Mouse (Mus musculus): ENCODE measurements at regions not wholly inside any gene's neighbourhood (a gene's known extent, or its start where the extent isn't known, plus 50 kb on each side); places are given as distances from the start of the nearest gene placed in this dataset.

DNA sequence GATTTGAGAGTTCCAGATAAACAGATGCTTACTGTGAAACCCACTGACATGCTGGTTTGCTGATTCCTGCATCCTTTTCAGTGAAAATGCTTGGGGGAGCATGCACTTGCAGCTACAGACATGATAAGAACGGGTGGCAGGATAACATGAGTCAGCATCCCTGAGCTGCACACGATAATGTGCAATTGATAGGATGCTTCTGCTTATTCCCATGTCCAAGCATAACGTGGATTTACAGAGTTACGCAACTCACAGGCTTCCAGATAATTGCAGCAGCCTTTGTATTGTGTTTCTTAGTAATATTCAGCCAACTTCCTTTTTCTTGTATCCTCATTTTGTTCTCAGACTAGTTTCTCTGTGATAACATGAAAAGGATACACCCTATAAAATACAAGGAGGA, 245.7 kb downstream of the Flrt2 start:
- Histone ChIP-seq H3K27me3 (ENCODE audit: control insufficient read depth, insufficient read depth, low read length) (no peaks in the 10 kb centered on the region), H3K4me1 (replicated peaks; ENCODE audit: control insufficient read depth, insufficient read depth, low read length) (no peaks in the 10 kb centered on the region), H3K9me3 (ENCODE audit: control insufficient read depth, low read length) (no peaks in the 10 kb centered on the region), H3K4me2 (replicated peaks) (no peak overlapping the region), H3K4me3 (replicated peaks; ENCODE audit: low read length) (no peak overlapping the region), H3K27ac (no peak overlapping the region), H3K9ac (no peak overlapping the region), H3K36me3 (replicated peaks; ENCODE audit: control insufficient read depth, insufficient read depth) (no peaks in the 10 kb centered on the region)
- ATAC-seq (ENCODE audit: low FRiP score) (no peak), DNase-seq (ENCODE audit: low spot score) (no peak)
- 64% methylated on average over 4 of the region's 4 CpGs for WGBS

DNA sequence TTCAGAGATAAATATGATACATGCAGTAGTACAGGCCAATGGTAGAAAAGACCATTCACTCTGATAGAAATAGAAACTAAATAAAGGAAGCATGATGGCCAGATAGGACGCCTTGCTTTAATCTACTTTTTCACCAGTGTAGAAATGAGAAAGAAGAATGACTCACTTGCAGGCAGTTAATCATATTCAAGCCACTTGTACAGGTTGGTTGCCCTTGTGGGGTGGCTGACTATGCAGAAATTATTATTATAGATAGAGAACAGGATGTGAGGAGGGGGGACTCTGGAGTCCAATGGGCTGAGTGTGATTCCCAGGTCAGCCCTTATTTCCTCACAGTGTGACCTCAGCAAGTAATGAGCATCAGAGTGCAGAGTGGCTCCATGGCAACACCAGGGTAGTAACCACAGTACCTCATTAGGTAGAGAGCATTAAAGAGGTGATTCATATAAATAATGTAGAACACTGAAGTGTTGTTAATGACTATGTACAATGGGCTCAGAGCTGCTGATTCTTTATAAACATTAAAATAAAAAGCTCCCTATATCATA, 248.5 kb downstream of the Flrt2 start:
- peak; percentile 59; the same call in 1 of the 2 replicates for ATAC-seq (ENCODE audit: low FRiP score)
- Histone ChIP-seq H3K4me2 (replicated peaks) (no peak overlapping the region), H3K36me3 (replicated peaks; ENCODE audit: control insufficient read depth, insufficient read depth) (no peaks in the 10 kb centered on the region), H3K27me3 (ENCODE audit: control insufficient read depth, insufficient read depth, low read length) (no peaks in the 10 kb centered on the region), H3K4me3 (replicated peaks; ENCODE audit: low read length) (no peak overlapping the region), H3K9me3 (ENCODE audit: control insufficient read depth, low read length) (no peaks in the 10 kb centered on the region), H3K4me1 (replicated peaks; ENCODE audit: control insufficient read depth, insufficient read depth, low read length) (no peaks in the 10 kb centered on the region), H3K9ac (no peak overlapping the region), H3K27ac (no peak overlapping the region)
- DNase-seq (ENCODE audit: low spot score), result no peak
- 86% methylated on average over 1 of the region's 1 CpGs for WGBS

DNA sequence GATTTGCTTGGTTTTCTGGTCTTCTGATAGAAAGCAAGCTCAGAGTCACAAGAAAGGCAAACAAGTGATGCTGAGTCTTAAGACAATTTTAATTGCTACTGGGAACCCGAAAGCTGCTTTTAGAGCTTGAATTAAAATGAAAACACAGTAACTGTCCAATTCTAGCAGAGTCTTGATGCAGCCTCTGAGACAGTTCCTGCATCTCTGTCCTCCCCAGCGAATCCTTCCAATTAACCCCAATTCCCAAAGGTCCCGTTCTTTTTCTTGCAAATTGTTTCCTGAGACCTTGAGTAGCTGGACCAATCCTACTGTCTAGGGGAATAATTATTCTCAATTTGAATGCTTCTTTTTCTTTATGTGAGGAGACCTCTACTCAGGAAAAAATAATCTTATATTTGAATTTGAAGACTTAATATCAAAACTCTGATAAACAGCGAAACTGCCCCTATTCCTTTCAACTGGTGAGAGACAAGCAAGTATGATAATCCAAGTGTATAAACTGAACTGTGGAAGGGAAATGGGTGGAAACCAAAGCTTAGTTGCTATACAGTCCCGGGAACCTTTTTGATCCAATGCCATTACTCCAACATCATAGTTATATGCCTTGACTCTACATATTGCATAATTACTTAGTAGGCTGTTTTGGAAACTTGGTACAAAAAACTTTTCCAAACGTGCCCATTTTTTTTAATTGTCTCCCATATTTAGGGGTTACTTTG, 267.9 kb downstream of the Flrt2 start:
- Histone ChIP-seq H3K4me2 (replicated peaks) (no peak overlapping the region), H3K4me3 (replicated peaks; ENCODE audit: low read length) (no peak overlapping the region), H3K27ac (no peak overlapping the region), H3K27me3 (ENCODE audit: control insufficient read depth, insufficient read depth, low read length) (peaks cover 9% of the 10 kb centered on the region; the same call in 1 of the 2 replicates), H3K4me1 (replicated peaks; ENCODE audit: control insufficient read depth, insufficient read depth, low read length) (no peaks in the 10 kb centered on the region), H3K9me3 (ENCODE audit: control insufficient read depth, low read length) (no peaks in the 10 kb centered on the region), H3K36me3 (replicated peaks; ENCODE audit: control insufficient read depth, insufficient read depth) (no peaks in the 10 kb centered on the region), H3K9ac (no peak overlapping the region)
- ATAC-seq (ENCODE audit: low FRiP score) (no peak), DNase-seq (ENCODE audit: low spot score) (no peak)
- WGBS, result 60% methylated on average over 6 of the region's 6 CpGs

DNA sequence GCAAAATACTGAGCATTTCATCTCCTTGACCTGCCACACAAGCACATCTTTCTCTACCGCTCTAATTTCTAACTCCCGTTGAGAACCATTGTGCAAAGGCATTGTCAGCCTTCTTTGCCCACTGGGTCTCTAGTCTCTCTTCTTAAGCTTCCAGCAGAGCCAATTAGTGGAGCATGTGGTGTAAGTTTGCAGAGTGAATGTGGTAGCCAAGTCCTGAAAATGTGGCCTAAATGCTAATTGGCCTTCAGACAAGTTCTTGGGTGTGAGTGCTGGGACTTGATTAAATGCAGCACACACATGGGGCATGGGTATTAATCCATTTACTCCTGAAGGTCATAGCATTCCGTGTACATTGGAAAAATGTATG, 268.5 kb downstream of the Flrt2 start:
- ATAC-seq (ENCODE audit: low FRiP score), result no peak
- Histone ChIP-seq H3K4me1 (replicated peaks; ENCODE audit: control insufficient read depth, insufficient read depth, low read length) (no peaks in the 10 kb centered on the region), H3K36me3 (replicated peaks; ENCODE audit: control insufficient read depth, insufficient read depth) (no peaks in the 10 kb centered on the region), H3K27me3 (ENCODE audit: control insufficient read depth, insufficient read depth, low read length) (peaks cover 9% of the 10 kb centered on the region; the same call in 1 of the 2 replicates), H3K9ac (no peak overlapping the region), H3K4me2 (replicated peaks) (no peak overlapping the region), H3K27ac (no peak overlapping the region), H3K9me3 (ENCODE audit: control insufficient read depth, low read length) (no peaks in the 10 kb centered on the region), H3K4me3 (replicated peaks; ENCODE audit: low read length) (no peak overlapping the region)
- 16% methylated on average over 3 of the region's 3 CpGs for WGBS
- DNase-seq (ENCODE audit: low spot score), result peak; percentile 38

DNA sequence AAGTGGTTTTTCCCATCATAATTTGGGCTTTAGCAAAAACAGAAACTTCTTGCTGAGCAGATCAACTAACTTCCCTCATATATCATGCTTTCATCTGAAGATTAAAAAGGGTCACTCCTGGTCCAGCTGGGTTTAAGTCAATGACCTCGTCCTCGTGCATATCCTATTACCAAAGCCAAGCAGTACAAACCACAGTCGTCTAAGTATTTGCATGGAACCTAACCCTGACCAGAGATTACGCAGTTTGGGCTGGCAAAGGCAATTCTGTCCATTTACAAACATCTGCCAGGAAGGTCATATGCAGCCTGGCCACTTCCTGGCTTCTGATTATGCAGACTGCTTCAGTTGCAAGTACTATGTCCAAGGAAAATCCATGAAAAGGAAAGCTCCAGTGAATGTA, 270.8 kb downstream of the Flrt2 start:
- ATAC-seq (ENCODE audit: low FRiP score) (no peak), DNase-seq (ENCODE audit: low spot score) (no peak)
- 76% methylated on average over 4 of the region's 4 CpGs for WGBS
- no peak overlapping the region for H3K4me3 ChIP-seq (replicated peaks; ENCODE audit: low read length)
- no peaks in the 10 kb centered on the region for H3K36me3 ChIP-seq (replicated peaks; ENCODE audit: control insufficient read depth, insufficient read depth)
- no peak overlapping the region for H3K4me2 ChIP-seq (replicated peaks)
- H3K27me3 ChIP-seq (ENCODE audit: control insufficient read depth, insufficient read depth, low read length), result peaks cover 5% of the 10 kb centered on the region; the same call in 1 of the 2 replicates
- H3K9me3 ChIP-seq (ENCODE audit: control insufficient read depth, low read length), result no peaks in the 10 kb centered on the region
- H3K27ac ChIP-seq, result no peak overlapping the region
- no peak overlapping the region for H3K9ac ChIP-seq
- no peaks in the 10 kb centered on the region for H3K4me1 ChIP-seq (replicated peaks; ENCODE audit: control insufficient read depth, insufficient read depth, low read length)

DNA sequence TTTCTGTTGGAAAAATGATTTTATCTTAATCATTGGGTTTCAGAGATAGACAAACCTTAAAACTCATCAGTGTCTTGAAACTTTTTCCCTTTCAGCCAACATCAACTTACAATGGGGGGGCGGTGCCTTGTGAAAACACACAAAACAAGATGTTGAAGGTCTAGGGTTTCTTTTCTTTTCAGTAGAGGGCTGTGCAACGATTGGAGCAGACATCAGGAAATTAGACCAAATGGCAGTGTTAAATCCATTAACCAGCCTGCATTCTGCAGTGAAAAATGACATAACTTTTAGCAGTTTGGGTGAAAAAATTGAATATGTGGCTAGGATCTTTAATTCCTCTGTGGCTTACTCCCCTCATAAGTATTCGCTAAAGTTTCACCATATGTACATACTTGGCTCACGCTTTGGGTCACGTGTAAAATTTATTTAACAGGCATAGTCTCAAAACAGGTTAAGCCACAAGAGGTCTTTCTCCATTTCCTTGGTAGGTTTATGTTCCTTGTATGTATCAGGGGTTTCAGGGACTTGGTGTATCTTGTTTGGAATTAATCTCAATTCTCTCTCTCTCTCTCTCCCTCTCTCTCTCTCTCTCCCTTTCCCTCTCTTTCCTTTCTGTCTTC, 296.8 kb downstream of the Flrt2 start:
- H3K9me3 ChIP-seq (ENCODE audit: control insufficient read depth, low read length), result no peaks in the 10 kb centered on the region
- no peaks in the 10 kb centered on the region for H3K4me1 ChIP-seq (replicated peaks; ENCODE audit: control insufficient read depth, insufficient read depth, low read length)
- no peak for ATAC-seq (ENCODE audit: low FRiP score)
- WGBS, result 76% methylated on average over 5 of the region's 5 CpGs
- no peaks in the 10 kb centered on the region for H3K27me3 ChIP-seq (ENCODE audit: control insufficient read depth, insufficient read depth, low read length)
- no peak overlapping the region for H3K27ac ChIP-seq
- H3K4me3 ChIP-seq (replicated peaks; ENCODE audit: low read length), result no peak overlapping the region
- no peak for DNase-seq (ENCODE audit: low spot score)
- H3K4me2 ChIP-seq (replicated peaks), result no peak overlapping the region
- H3K9ac ChIP-seq, result no peak overlapping the region
- no peaks in the 10 kb centered on the region for H3K36me3 ChIP-seq (replicated peaks; ENCODE audit: control insufficient read depth, insufficient read depth)

DNA sequence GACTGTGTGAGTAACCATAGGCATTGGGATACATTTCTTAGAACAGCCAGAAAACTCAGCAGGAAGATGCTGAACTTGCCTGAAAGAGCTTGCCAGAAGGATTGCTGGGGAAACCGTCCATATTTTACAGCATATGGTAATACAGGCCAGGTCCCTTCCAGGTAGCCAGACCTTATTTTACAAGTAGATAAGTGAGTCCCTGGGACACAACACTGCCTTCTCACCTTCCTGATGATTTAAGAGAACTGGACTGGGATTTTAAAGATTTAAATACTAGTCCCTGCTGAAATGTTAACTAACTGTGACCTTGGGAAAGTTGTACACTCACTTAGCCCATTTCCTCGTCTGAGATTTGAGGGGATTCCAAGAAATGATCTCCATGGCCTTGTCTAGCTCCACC, 302.9 kb downstream of the Flrt2 start:
- no peaks in the 10 kb centered on the region for H3K4me1 ChIP-seq (replicated peaks; ENCODE audit: control insufficient read depth, insufficient read depth, low read length)
- no peaks in the 10 kb centered on the region for H3K27me3 ChIP-seq (ENCODE audit: control insufficient read depth, insufficient read depth, low read length)
- 66% methylated on average over 2 of the region's 2 CpGs for WGBS
- no peaks in the 10 kb centered on the region for H3K9me3 ChIP-seq (ENCODE audit: control insufficient read depth, low read length)
- no peak overlapping the region for H3K27ac ChIP-seq
- H3K4me3 ChIP-seq (replicated peaks; ENCODE audit: low read length), result no peak overlapping the region
- no peaks in the 10 kb centered on the region for H3K36me3 ChIP-seq (replicated peaks; ENCODE audit: control insufficient read depth, insufficient read depth)
- no peak overlapping the region for H3K9ac ChIP-seq
- ATAC-seq (ENCODE audit: low FRiP score), result no peak
- no peak overlapping the region for H3K4me2 ChIP-seq (replicated peaks)
- no peak for DNase-seq (ENCODE audit: low spot score)

DNA sequence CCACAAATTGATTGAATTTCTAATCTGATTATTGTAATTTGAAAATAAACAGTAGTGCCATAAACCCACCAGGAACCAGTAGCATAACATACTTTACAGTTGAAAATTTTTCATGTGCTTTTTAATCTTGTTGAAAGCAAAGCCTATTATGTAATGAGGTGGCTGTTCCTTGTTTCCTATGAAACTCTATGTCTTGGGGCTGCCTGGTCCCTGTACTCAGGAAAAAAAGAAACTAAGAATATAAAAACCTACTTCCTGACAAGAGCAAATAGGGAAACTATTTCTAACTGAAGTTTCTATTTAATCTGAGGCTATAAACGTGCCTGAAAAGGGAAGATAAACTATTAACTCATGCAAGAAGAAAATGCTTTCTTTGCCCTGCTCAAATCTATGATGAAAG, 338.2 kb downstream of the Flrt2 start:
- no peak for ATAC-seq (ENCODE audit: low FRiP score)
- Histone ChIP-seq H3K36me3 (replicated peaks; ENCODE audit: control insufficient read depth, insufficient read depth) (no peaks in the 10 kb centered on the region), H3K4me2 (replicated peaks) (no peak overlapping the region), H3K27me3 (ENCODE audit: control insufficient read depth, insufficient read depth, low read length) (no peaks in the 10 kb centered on the region), H3K9ac (no peak overlapping the region), H3K4me3 (replicated peaks; ENCODE audit: low read length) (no peak overlapping the region), H3K9me3 (ENCODE audit: control insufficient read depth, low read length) (no peaks in the 10 kb centered on the region), H3K4me1 (replicated peaks; ENCODE audit: control insufficient read depth, insufficient read depth, low read length) (no peaks in the 10 kb centered on the region), H3K27ac (no peak overlapping the region)
- 57% methylated on average over 1 of the region's 1 CpGs for WGBS
- no peak for DNase-seq (ENCODE audit: low spot score)

DNA sequence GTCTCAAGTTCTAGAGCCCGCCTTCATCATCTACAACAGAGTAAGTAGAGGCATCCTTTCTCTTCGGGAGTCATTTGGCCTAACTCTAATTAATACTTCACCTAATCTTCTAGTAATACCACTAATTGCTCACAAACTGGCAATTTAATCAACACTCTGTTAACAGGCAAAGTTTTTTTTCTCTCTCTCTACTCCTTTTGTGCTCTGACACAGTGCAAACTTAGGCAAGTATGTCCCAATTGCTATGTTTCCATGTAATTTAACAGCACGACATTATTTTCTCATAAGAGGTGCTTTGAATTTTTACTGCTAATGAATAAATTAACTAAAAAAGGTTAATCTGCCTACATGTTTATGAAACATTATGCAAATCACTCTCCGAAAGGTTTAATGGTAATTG, 383.3 kb downstream of the Flrt2 start:
- H3K27me3 ChIP-seq (ENCODE audit: control insufficient read depth, insufficient read depth, low read length), result no peaks in the 10 kb centered on the region
- DNase-seq (ENCODE audit: low spot score), result no peak
- no peaks in the 10 kb centered on the region for H3K9me3 ChIP-seq (ENCODE audit: control insufficient read depth, low read length)
- ATAC-seq (ENCODE audit: low FRiP score), result no peak
- no peak overlapping the region for H3K27ac ChIP-seq
- 72% methylated on average over 4 of the region's 4 CpGs for WGBS
- no peaks in the 10 kb centered on the region for H3K36me3 ChIP-seq (replicated peaks; ENCODE audit: control insufficient read depth, insufficient read depth)
- H3K4me3 ChIP-seq (replicated peaks; ENCODE audit: low read length), result no peak overlapping the region
- no peak overlapping the region for H3K4me2 ChIP-seq (replicated peaks)
- H3K4me1 ChIP-seq (replicated peaks; ENCODE audit: control insufficient read depth, insufficient read depth, low read length), result no peaks in the 10 kb centered on the region
- no peak overlapping the region for H3K9ac ChIP-seq

Measured in hindbrain, embryonic 14.5 days (tissue).